ENCODE assay signal across 9 mouse cellular contexts in genomic region chr2:180953638-180954037, GRCm38 (mm10). TPM values are rescaled to one million over a fixed set of nuclear protein-coding genes. Genes with fewer than 3 reads are reported as not detected.
DNase-seq lines count a peak whose midpoint lies in the region; ATAC-seq and TF ChIP-seq lines count a peak whose summit lies in the region.
"Had no signal": no experiment of that assay in that cellular context is flagged by ENCODE, and none has a peak within 500 bp of the region (broad histone marks: within the 10 kb centered on the region; RNA-seq: fewer than 3 reads in every experiment).

No protein-coding gene starts in this region.

- H3K4me2 ChIP-seq in heart, embryonic 12.5 days = peak overlapping the region; percentile 95
- H3K4me2 ChIP-seq in forebrain, embryonic 16.5 days (ENCODE audit: low read length) = peak overlapping the region; percentile 74
- 0 out of 2 replicates have a peak overlapping the region, but pooled peaks have one; percentile 59 for H3K4me2 ChIP-seq in liver, embryonic 15.5 days

- ATAC-seq in heart, embryonic 12.5 days (ENCODE audit: insufficient number of reproducible peaks, low FRiP score) = no peak
- no peak for ATAC-seq in forebrain, embryonic 16.5 days
- ATAC-seq in liver, embryonic 15.5 days (ENCODE audit: insufficient read depth) = no peak

- no peaks in the 10 kb centered on the region for H3K36me3 ChIP-seq in heart, embryonic 12.5 days
- no peaks in the 10 kb centered on the region for H3K36me3 ChIP-seq in ES-Bruce4 (ENCODE audit: control insufficient read depth, insufficient read depth, low read length, poor library complexity, severe bottlenecking)
- H3K36me3 ChIP-seq in forebrain, embryonic 16.5 days (ENCODE audit: control insufficient read depth, insufficient read depth) = no peaks in the 10 kb centered on the region
- H3K36me3 ChIP-seq in liver, embryonic 15.5 days (replicated peaks) = no peaks in the 10 kb centered on the region

- H3K4me1 ChIP-seq in heart, embryonic 12.5 days (replicated peaks) = peaks cover 37% of the 10 kb centered on the region
- H3K4me1 ChIP-seq in ES-Bruce4 (ENCODE audit: control insufficient read depth, insufficient read depth, low read length) = peaks cover 8% of the 10 kb centered on the region
- peaks cover 34% of the 10 kb centered on the region for H3K4me1 ChIP-seq in forebrain, embryonic 16.5 days (replicated peaks; ENCODE audit: control insufficient read depth, insufficient read depth, low read length)
- no peaks in the 10 kb centered on the region for H3K4me1 ChIP-seq in liver, embryonic 15.5 days (replicated peaks)

- TF ChIP-seq POLR2A in ES-Bruce4 (IDR thresholded peaks at IDR 0.05; ENCODE audit: insufficient read depth, low read length) = no peak

- peak overlapping the region; percentile 67 for H3K9ac ChIP-seq in heart, embryonic 12.5 days
- peak overlapping the region; percentile 14; the same call in 1 of the 2 replicates for H3K9ac ChIP-seq in ES-Bruce4 (ENCODE audit: low read depth, poor library complexity, severe bottlenecking)
- peak overlapping the region; percentile 64 for H3K9ac ChIP-seq in forebrain, embryonic 16.5 days (replicated peaks; ENCODE audit: low read depth, low read length)
- H3K9ac ChIP-seq in liver, embryonic 15.5 days = no peak overlapping the region

- peak overlapping the region; percentile 60 for H3K4me3 ChIP-seq in heart, embryonic 12.5 days
- H3K4me3 ChIP-seq in ES-Bruce4 (ENCODE audit: low read depth, low read length) = peak overlapping the region; percentile 42
- H3K4me3 ChIP-seq in forebrain, embryonic 16.5 days (replicated peaks; ENCODE audit: low read length) = peak overlapping the region; percentile 49
- H3K4me3 ChIP-seq in liver, embryonic 15.5 days (replicated peaks) = no peak overlapping the region

- WGBS in heart, embryonic 12.5 days = 42% methylated on average over 2 of the region's 2 CpGs
- WGBS in forebrain, embryonic 16.5 days = 3% methylated on average over 2 of the region's 2 CpGs
- WGBS in liver, embryonic 15.5 days (ENCODE audit: insufficient replicate concordance) = 34% methylated on average over 2 of the region's 2 CpGs

- no peaks in the 10 kb centered on the region for H3K9me3 ChIP-seq in heart, embryonic 12.5 days (replicated peaks)
- H3K9me3 ChIP-seq in ES-Bruce4 (replicated peaks; ENCODE audit: control insufficient read depth, insufficient read depth, low read length, poor library complexity, severe bottlenecking) = no peaks in the 10 kb centered on the region
- H3K9me3 ChIP-seq in forebrain, embryonic 16.5 days (ENCODE audit: control insufficient read depth, low read length) = no peaks in the 10 kb centered on the region
- H3K9me3 ChIP-seq in liver, embryonic 15.5 days (replicated peaks) = no peaks in the 10 kb centered on the region

- intact Hi-C loops in heart, postnatal 10 days (cut with DNase I) = no loop called here
- intact Hi-C loops in gastrocnemius, postnatal 36 days (cut with DNase I) = loop anchor here (1.0 kb wide), 1 partner anchor 22 kb away; no protein-coding TSS in a partner anchor

- TF ChIP-seq EP300 in ES-Bruce4 (IDR thresholded peaks at IDR 0.05; ENCODE audit: insufficient read depth, low read depth, low read length) = peak; percentile 60; the same call in 1 of the 2 replicates

- peaks cover 41% of the 10 kb centered on the region for H3K27me3 ChIP-seq in heart, embryonic 12.5 days (replicated peaks)
- H3K27me3 ChIP-seq in ES-Bruce4 (ENCODE audit: control insufficient read depth, insufficient read depth, low read length, poor library complexity, severe bottlenecking) = no peaks in the 10 kb centered on the region
- H3K27me3 ChIP-seq in forebrain, embryonic 16.5 days (replicated peaks; ENCODE audit: control insufficient read depth, insufficient read depth, low read length) = no peaks in the 10 kb centered on the region
- peaks cover 73% of the 10 kb centered on the region for H3K27me3 ChIP-seq in liver, embryonic 15.5 days

- no peak for DNase-seq in heart, postnatal 10 days
- no peak for DNase-seq in urinary bladder, postnatal 4 days (ENCODE audit: low spot score in 2 of 2)
- no peak for DNase-seq in cerebellum, adult 9-10 months
- no peak for DNase-seq in gastrocnemius, postnatal 36 days

- no peak for TF ChIP-seq CTCF in ES-Bruce4 (IDR thresholded peaks at IDR 0.05; ENCODE audit: low read depth, low read length)

- peak overlapping the region; percentile 59; the same call in 1 of the 2 replicates for H3K27ac ChIP-seq in heart, embryonic 12.5 days (ENCODE audit: poor library complexity, severe bottlenecking)
- H3K27ac ChIP-seq in ES-Bruce4 (ENCODE audit: insufficient read depth, low read length) = peak overlapping the region; percentile 81
- peak overlapping the region; percentile 53 for H3K27ac ChIP-seq in forebrain, embryonic 16.5 days (ENCODE audit: low read length)
- H3K27ac ChIP-seq in liver, embryonic 15.5 days (replicated peaks) = no peak overlapping the region

RNA-seq across cellular contexts. Expression of gene Nkain4, which starts 0.9 kb away (rescaled TPM):
- 36.1 and 37.1 TPM in 2 replicates for polyA plus RNA-seq in heart, embryonic 12.5 days (2016; fragmentation: Nextera tagmentation; extraction: Ambion mirVana)
- total RNA-seq in heart, postnatal 10 days (2021) = 10 to 100 TPM; 10.4 to 16.0 TPM
- polyA plus RNA-seq in ES-Bruce4 (2011; ENCODE audit: insufficient read depth, insufficient read length, low read depth, missing spikeins) = 7.0 and 9.1 TPM in 2 replicates
- polyA plus RNA-seq in forebrain, embryonic 16.5 days (2015; fragmentation: Nextera tagmentation; extraction: Ambion mirVana) = 52.3 and 56.7 TPM in 2 replicates
- 0.82 and 2.4 TPM in 2 replicates for polyA plus RNA-seq in liver, embryonic 15.5 days (2015; fragmentation: Nextera tagmentation; extraction: Ambion mirVana)
- total RNA-seq in gastrocnemius, postnatal 36 days (2021) = not detected

RNA-seq across cellular contexts. Expression of gene Arfgap1, which starts 13.4 kb away (rescaled TPM):
- 87.0 and 88.0 TPM in 2 replicates for polyA plus RNA-seq in heart, embryonic 12.5 days (2016; fragmentation: Nextera tagmentation; extraction: Ambion mirVana)
- 10 to 100 TPM; 47.2 to 50.5 TPM for total RNA-seq in heart, postnatal 10 days (2021)
- 36.4 and 37.2 TPM in 2 replicates for polyA plus RNA-seq in ES-Bruce4 (2011; ENCODE audit: insufficient read depth, insufficient read length, low read depth, missing spikeins)
- polyA plus RNA-seq in forebrain, embryonic 16.5 days (2015; fragmentation: Nextera tagmentation; extraction: Ambion mirVana) = 103 and 125 TPM in 2 replicates
- polyA plus RNA-seq in liver, embryonic 15.5 days (2015; fragmentation: Nextera tagmentation; extraction: Ambion mirVana) = 32.0 and 35.1 TPM in 2 replicates
- 10 to 100 TPM; 28.3 to 30.0 TPM for total RNA-seq in gastrocnemius, postnatal 36 days (2021)

RNA-seq across cellular contexts. Expression of gene Birc7, which starts 24.8 kb away (rescaled TPM):
- polyA plus RNA-seq in heart, embryonic 12.5 days (2016; fragmentation: Nextera tagmentation; extraction: Ambion mirVana) = 0.32 and 0.46 TPM in 2 replicates
- not detected for total RNA-seq in heart, postnatal 10 days (2021)
- polyA plus RNA-seq in ES-Bruce4 (2011; ENCODE audit: insufficient read depth, insufficient read length, low read depth, missing spikeins) = 0.56 and 0.85 TPM in 2 replicates
- polyA plus RNA-seq in forebrain, embryonic 16.5 days (2015; fragmentation: Nextera tagmentation; extraction: Ambion mirVana) = not detected in 2 replicates
- not detected in 2 replicates for polyA plus RNA-seq in liver, embryonic 15.5 days (2015; fragmentation: Nextera tagmentation; extraction: Ambion mirVana)
- not detected for total RNA-seq in gastrocnemius, postnatal 36 days (2021)
- total RNA-seq: adrenal gland, postnatal 10 days had no signal

RNA-seq across cellular contexts. Expression of gene Col20a1, which starts 32.7 kb away (rescaled TPM):
- 0.20 and 0.23 TPM in 2 replicates for polyA plus RNA-seq in heart, embryonic 12.5 days (2016; fragmentation: Nextera tagmentation; extraction: Ambion mirVana)
- total RNA-seq in heart, postnatal 10 days (2021) = under 1 TPM; 0.62 to 0.92 TPM
- polyA plus RNA-seq in ES-Bruce4 (2011; ENCODE audit: insufficient read depth, insufficient read length, low read depth, missing spikeins) = 0.79 and 1.3 TPM in 2 replicates
- polyA plus RNA-seq in forebrain, embryonic 16.5 days (2015; fragmentation: Nextera tagmentation; extraction: Ambion mirVana) = 0.13 and 0.15 TPM in 2 replicates
- 0.07 TPM in 1 of 2 replicates, not detected in the other for polyA plus RNA-seq in liver, embryonic 15.5 days (2015; fragmentation: Nextera tagmentation; extraction: Ambion mirVana)
- total RNA-seq in gastrocnemius, postnatal 36 days (2021) = 1 to 10 TPM; 1.6 to 1.8 TPM

RNA-seq across cellular contexts. Expression of gene Ythdf1, which starts 32.9 kb away (rescaled TPM):
- 44.9 and 47.0 TPM in 2 replicates for polyA plus RNA-seq in heart, embryonic 12.5 days (2016; fragmentation: Nextera tagmentation; extraction: Ambion mirVana)
- total RNA-seq in heart, postnatal 10 days (2021) = 10 to 100 TPM; 46.6 to 46.9 TPM
- 103 and 112 TPM in 2 replicates for polyA plus RNA-seq in ES-Bruce4 (2011; ENCODE audit: insufficient read depth, insufficient read length, low read depth, missing spikeins)
- polyA plus RNA-seq in forebrain, embryonic 16.5 days (2015; fragmentation: Nextera tagmentation; extraction: Ambion mirVana) = 44.9 and 50.1 TPM in 2 replicates
- polyA plus RNA-seq in liver, embryonic 15.5 days (2015; fragmentation: Nextera tagmentation; extraction: Ambion mirVana) = 21.6 and 22.0 TPM in 2 replicates
- total RNA-seq in gastrocnemius, postnatal 36 days (2021) = 10 to 100 TPM; 33.5 to 37.3 TPM
